Mouse (Mus musculus): ENCODE measurements around the gene Cltb.
A peak's percentile ranks its signal among the peaks of the same experiment; 100 is the strongest.

DNA sequence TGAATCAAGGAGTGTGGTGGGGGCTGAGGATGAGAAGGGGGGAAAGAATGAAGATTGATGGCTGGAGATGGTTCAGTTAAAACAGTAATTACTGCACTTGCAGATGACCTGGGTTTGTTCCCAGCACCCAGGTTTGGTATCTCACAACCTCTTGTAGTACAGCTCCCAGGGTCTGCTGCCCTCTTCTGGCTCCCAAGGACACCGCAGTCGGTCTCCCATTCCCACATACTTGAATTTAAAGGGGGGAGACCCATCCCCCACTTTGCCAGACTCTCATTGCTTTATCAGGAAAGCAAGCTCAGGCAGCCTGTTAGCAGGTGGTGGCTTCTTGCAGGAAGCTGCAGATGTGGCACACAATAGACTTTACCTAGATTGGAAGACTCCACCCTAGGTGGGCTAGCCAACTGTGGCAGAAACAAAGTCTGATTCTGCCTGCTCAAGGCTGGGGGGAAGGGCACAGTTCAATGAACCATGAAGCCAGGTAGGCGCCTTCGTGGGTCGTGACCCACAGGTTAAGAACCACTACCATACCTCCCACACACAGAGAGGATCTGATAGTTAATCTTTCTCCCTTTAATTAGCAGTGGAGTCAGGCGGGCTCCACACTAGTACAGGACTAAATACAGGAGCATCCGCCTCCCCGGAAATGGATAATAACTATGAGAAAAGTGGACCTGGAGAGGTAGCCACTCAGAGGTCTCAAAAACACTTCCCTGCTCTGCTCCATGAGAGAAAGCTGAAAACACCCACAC, 45.4 kb downstream of the Cltb start:
- TF ChIP-seq CTCF (IDR thresholded peaks at IDR 0.05; ENCODE audit: low read depth) (peak; percentile 43), EP300 (IDR thresholded peaks at IDR 0.05; ENCODE audit: low read depth) (no peak)

Data from heart, postnatal 0 days (tissue).